23 mouse cellular contexts compared by ENCODE assay signal in genomic region chr5:110778263-110778662, GRCm38 (mm10). TPM values are rescaled to one million over a fixed set of nuclear protein-coding genes. Genes with fewer than 3 reads are reported as not detected.
DNase-seq lines count a peak whose midpoint lies in the region; ATAC-seq and TF ChIP-seq lines count a peak whose summit lies in the region.
"Had no signal": no experiment of that assay in that cellular context is flagged by ENCODE, and none has a peak within 500 bp of the region (broad histone marks: within the 10 kb centered on the region; RNA-seq: fewer than 3 reads in every experiment).

No protein-coding gene starts in this region.

- peaks cover 44% of the 10 kb centered on the region for H3K36me3 ChIP-seq in hindbrain, embryonic 13.5 days
- H3K36me3 ChIP-seq in hindbrain, embryonic 12.5 days: peaks cover 49% of the 10 kb centered on the region
- peaks cover 58% of the 10 kb centered on the region for H3K36me3 ChIP-seq in liver, embryonic 12.5 days
- peaks cover 42% of the 10 kb centered on the region for H3K36me3 ChIP-seq in liver, postnatal 0 days (replicated peaks; ENCODE audit: insufficient read depth, low read length)
- peaks cover 54% of the 10 kb centered on the region for H3K36me3 ChIP-seq in liver, embryonic 13.5 days

- no peak overlapping the region for H3K4me2 ChIP-seq in hindbrain, embryonic 13.5 days
- no peak overlapping the region for H3K4me2 ChIP-seq in hindbrain, embryonic 12.5 days (replicated peaks)
- H3K4me2 ChIP-seq in liver, embryonic 12.5 days: no peak overlapping the region
- H3K4me2 ChIP-seq in liver, postnatal 0 days (ENCODE audit: low read depth, low read length): no peak overlapping the region
- peak overlapping the region; percentile 100 for H3K4me2 ChIP-seq in liver, embryonic 13.5 days
- H3K4me2 ChIP-seq: embryonic facial prominence, embryonic 13.5 days; forebrain, embryonic 13.5 days; hindbrain, embryonic 15.5 days had no signal

- H3K9ac ChIP-seq in hindbrain, embryonic 13.5 days: 0 out of 2 replicates have a peak overlapping the region, but pooled peaks have one; percentile 87
- H3K9ac ChIP-seq in hindbrain, embryonic 12.5 days: no peak overlapping the region
- 0 out of 2 replicates have a peak overlapping the region, but pooled peaks have one; percentile 28 for H3K9ac ChIP-seq in liver, embryonic 12.5 days
- H3K9ac ChIP-seq in liver, postnatal 0 days (replicated peaks): no peak overlapping the region
- no peak overlapping the region for H3K9ac ChIP-seq in liver, embryonic 13.5 days
- H3K9ac ChIP-seq: forebrain, embryonic 13.5 days; hindbrain, embryonic 15.5 days had no signal

- H3K27me3 ChIP-seq in hindbrain, embryonic 13.5 days: no peaks in the 10 kb centered on the region
- no peaks in the 10 kb centered on the region for H3K27me3 ChIP-seq in hindbrain, embryonic 12.5 days
- no peaks in the 10 kb centered on the region for H3K27me3 ChIP-seq in liver, embryonic 12.5 days (replicated peaks)
- no peaks in the 10 kb centered on the region for H3K27me3 ChIP-seq in liver, postnatal 0 days (ENCODE audit: insufficient read depth, low read length)
- H3K27me3 ChIP-seq in liver, embryonic 13.5 days: no peaks in the 10 kb centered on the region
- H3K27me3 ChIP-seq: embryonic facial prominence, embryonic 13.5 days; forebrain, embryonic 13.5 days; hindbrain, embryonic 15.5 days; Patski had no signal

- DNase-seq in adrenal gland, postnatal 10 days: peak; percentile 1
- no peak for DNase-seq in adrenal gland, adult 2 months
- DNase-seq in liver, postnatal 0 days: no peak
- no peak for DNase-seq in liver, embryonic 13.5 days
- DNase-seq in lung, postnatal 36 days: no peak
- DNase-seq: adrenal gland, postnatal 36 days; B cell, adult 2 months; cerebellum, adult 11 months; cerebellum, adult 8-10 months; cerebellum, postnatal 36 days; gastrocnemius, postnatal 36 days; heart, adult 18-20 months; heart, postnatal 10 days had no signal

- WGBS in hindbrain, embryonic 13.5 days: 91% methylated on average over 12 of the region's 12 CpGs
- 94% methylated on average over 12 of the region's 12 CpGs for WGBS in hindbrain, embryonic 12.5 days
- WGBS in liver, embryonic 12.5 days (ENCODE audit: insufficient replicate concordance): 89% methylated on average over 12 of the region's 12 CpGs
- WGBS in liver, postnatal 0 days (ENCODE audit: insufficient replicate concordance): 87% methylated on average over 12 of the region's 12 CpGs
- 87% methylated on average over 12 of the region's 12 CpGs for WGBS in liver, embryonic 13.5 days (ENCODE audit: insufficient replicate concordance)

- no peak overlapping the region for H3K27ac ChIP-seq in hindbrain, embryonic 13.5 days
- H3K27ac ChIP-seq in hindbrain, embryonic 12.5 days: no peak overlapping the region
- no peak overlapping the region; the same call in 1 of the 2 replicates for H3K27ac ChIP-seq in liver, embryonic 12.5 days
- no peak overlapping the region for H3K27ac ChIP-seq in liver, postnatal 0 days (ENCODE audit: low read depth)
- H3K27ac ChIP-seq in liver, embryonic 13.5 days: no peak overlapping the region
- H3K27ac ChIP-seq: embryonic facial prominence, embryonic 13.5 days; forebrain, embryonic 13.5 days; heart, embryonic 10.5 days; hindbrain, embryonic 15.5 days had no signal

- peaks cover 26% of the 10 kb centered on the region for H3K4me1 ChIP-seq in hindbrain, embryonic 13.5 days (replicated peaks)
- H3K4me1 ChIP-seq in hindbrain, embryonic 12.5 days: peaks cover 19% of the 10 kb centered on the region
- peaks cover 77% of the 10 kb centered on the region for H3K4me1 ChIP-seq in liver, embryonic 12.5 days
- peaks cover 25% of the 10 kb centered on the region for H3K4me1 ChIP-seq in liver, postnatal 0 days (ENCODE audit: insufficient read depth)
- H3K4me1 ChIP-seq in liver, embryonic 13.5 days (replicated peaks): peaks cover 76% of the 10 kb centered on the region

- no peak for TF ChIP-seq EP300 in liver, postnatal 0 days (IDR thresholded peaks at IDR 0.05; ENCODE audit: low read depth)

- no peaks in the 10 kb centered on the region for H3K9me3 ChIP-seq in hindbrain, embryonic 13.5 days
- no peaks in the 10 kb centered on the region for H3K9me3 ChIP-seq in hindbrain, embryonic 12.5 days (replicated peaks)
- H3K9me3 ChIP-seq in liver, embryonic 12.5 days (replicated peaks): no peaks in the 10 kb centered on the region
- no peaks in the 10 kb centered on the region for H3K9me3 ChIP-seq in liver, postnatal 0 days (ENCODE audit: low read length)
- no peaks in the 10 kb centered on the region for H3K9me3 ChIP-seq in liver, embryonic 13.5 days (replicated peaks)
- H3K9me3 ChIP-seq: embryonic facial prominence, embryonic 13.5 days; forebrain, embryonic 13.5 days; heart, embryonic 10.5 days; hindbrain, embryonic 15.5 days had no signal

- no peak for ATAC-seq in hindbrain, embryonic 13.5 days (ENCODE audit: low FRiP score)
- ATAC-seq in hindbrain, embryonic 12.5 days (ENCODE audit: low FRiP score): no peak
- ATAC-seq in liver, embryonic 12.5 days: no peak
- ATAC-seq in liver, postnatal 0 days: no peak
- no peak for ATAC-seq in liver, embryonic 13.5 days (ENCODE audit: low read depth)
- ATAC-seq: activated CD4-positive, CD25-positive, alpha-beta regulatory T cell, adult 4 months; CD4-positive, CD25-positive, alpha-beta regulatory T cell, adult 4 months; forebrain, embryonic 13.5 days; Patski had no signal

- TF ChIP-seq CTCF in liver, postnatal 0 days (IDR thresholded peaks at IDR 0.05; ENCODE audit: low read depth): no peak

- H3K4me3 ChIP-seq in hindbrain, embryonic 13.5 days: no peak overlapping the region
- no peak overlapping the region for H3K4me3 ChIP-seq in hindbrain, embryonic 12.5 days
- H3K4me3 ChIP-seq in liver, embryonic 12.5 days: no peak overlapping the region
- no peak overlapping the region for H3K4me3 ChIP-seq in liver, postnatal 0 days (ENCODE audit: low read depth, low read length)
- H3K4me3 ChIP-seq in liver, embryonic 13.5 days (replicated peaks): no peak overlapping the region
- H3K4me3 ChIP-seq: heart, embryonic 10.5 days; hindbrain, embryonic 15.5 days had no signal

RNA-seq across cellular contexts. Expression of gene Pus1, which starts 2.2 kb away (rescaled TPM):
- 10 to 100 TPM; 34.6 to 36.9 TPM for total RNA-seq in adrenal gland, postnatal 10 days (2021)
- 10 to 100 TPM; 37.0 to 54.3 TPM for total RNA-seq in adrenal gland, adult 2 months (2021)
- polyA plus RNA-seq in adrenal gland, adult 2 months (2012; rRNA removed): 23.1 and 29.4 TPM in 2 replicates
- polyA plus RNA-seq in hindbrain, embryonic 13.5 days (2015; fragmentation: Nextera tagmentation; extraction: Ambion mirVana): 22.3 and 22.5 TPM in 2 replicates
- 23.4 and 24.1 TPM in 2 replicates for polyA plus RNA-seq in hindbrain, embryonic 12.5 days (2016; fragmentation: Nextera tagmentation; extraction: Ambion mirVana)
- 48.7 and 50.7 TPM in 2 replicates for polyA plus RNA-seq in liver, embryonic 12.5 days (2016; fragmentation: Nextera tagmentation; extraction: Ambion mirVana)
- polyA plus RNA-seq in liver, postnatal 0 days (2015; fragmentation: Nextera tagmentation; extraction: Ambion mirVana): 16.9 and 19.0 TPM in 2 replicates
- polyA plus RNA-seq in liver, embryonic 13.5 days (2015; fragmentation: Nextera tagmentation; extraction: Ambion mirVana): 39.6 and 39.8 TPM in 2 replicates

RNA-seq across cellular contexts. Expression of gene Ep400, which starts 7.7 kb away (rescaled TPM):
- 10 to 100 TPM; 64.7 to 76.0 TPM for total RNA-seq in adrenal gland, postnatal 10 days (2021)
- total RNA-seq in adrenal gland, adult 2 months (2021): 10 to 100 TPM; 69.1 to 90.6 TPM
- 68.3 and 74.6 TPM in 2 replicates for polyA plus RNA-seq in adrenal gland, adult 2 months (2012; rRNA removed)
- 53.4 and 54.8 TPM in 2 replicates for polyA plus RNA-seq in hindbrain, embryonic 13.5 days (2015; fragmentation: Nextera tagmentation; extraction: Ambion mirVana)
- 55.4 and 61.4 TPM in 2 replicates for polyA plus RNA-seq in hindbrain, embryonic 12.5 days (2016; fragmentation: Nextera tagmentation; extraction: Ambion mirVana)
- 23.9 and 28.5 TPM in 2 replicates for polyA plus RNA-seq in liver, embryonic 12.5 days (2016; fragmentation: Nextera tagmentation; extraction: Ambion mirVana)
- polyA plus RNA-seq in liver, postnatal 0 days (2015; fragmentation: Nextera tagmentation; extraction: Ambion mirVana): 9.3 and 10.6 TPM in 2 replicates
- polyA plus RNA-seq in liver, embryonic 13.5 days (2015; fragmentation: Nextera tagmentation; extraction: Ambion mirVana): 15.7 and 19.1 TPM in 2 replicates

RNA-seq across cellular contexts. Expression of gene Ulk1, which starts 31.6 kb away (rescaled TPM):
- total RNA-seq in adrenal gland, postnatal 10 days (2021): 10 to 100 TPM; 49.8 to 50.4 TPM
- total RNA-seq in adrenal gland, adult 2 months (2021): 10 to 100 TPM; 38.1 to 49.7 TPM
- 71.4 and 95.4 TPM in 2 replicates for polyA plus RNA-seq in adrenal gland, adult 2 months (2012; rRNA removed)
- polyA plus RNA-seq in hindbrain, embryonic 13.5 days (2015; fragmentation: Nextera tagmentation; extraction: Ambion mirVana): 30.3 and 33.0 TPM in 2 replicates
- polyA plus RNA-seq in hindbrain, embryonic 12.5 days (2016; fragmentation: Nextera tagmentation; extraction: Ambion mirVana): 35.4 and 38.1 TPM in 2 replicates
- 10.8 and 11.5 TPM in 2 replicates for polyA plus RNA-seq in liver, embryonic 12.5 days (2016; fragmentation: Nextera tagmentation; extraction: Ambion mirVana)
- 7.9 and 8.1 TPM in 2 replicates for polyA plus RNA-seq in liver, postnatal 0 days (2015; fragmentation: Nextera tagmentation; extraction: Ambion mirVana)
- polyA plus RNA-seq in liver, embryonic 13.5 days (2015; fragmentation: Nextera tagmentation; extraction: Ambion mirVana): 6.6 and 7.6 TPM in 2 replicates

Comparison
In these comparisons a context has a peak if more than half of its experiments do, and no peak if none do; other contexts are left out.
1. H3K9ac ChIP-seq: peak in hindbrain, embryonic 13.5 days (single experiment) and liver, embryonic 12.5 days (single experiment); none in hindbrain, embryonic 12.5 days (single experiment), liver, postnatal 0 days (single experiment) and liver, embryonic 13.5 days (single experiment).